Mouse (Mus musculus): ENCODE measurements around the gene Kif3b.
A peak's percentile ranks its signal among the peaks of the same experiment; 100 is the strongest.
"Not testable (repeated sequence)": the region's sequence is repeated elsewhere in the genome, so short reads cannot be mapped to it uniquely, and the experiment has no call there.

Kif3b gene

DNA sequence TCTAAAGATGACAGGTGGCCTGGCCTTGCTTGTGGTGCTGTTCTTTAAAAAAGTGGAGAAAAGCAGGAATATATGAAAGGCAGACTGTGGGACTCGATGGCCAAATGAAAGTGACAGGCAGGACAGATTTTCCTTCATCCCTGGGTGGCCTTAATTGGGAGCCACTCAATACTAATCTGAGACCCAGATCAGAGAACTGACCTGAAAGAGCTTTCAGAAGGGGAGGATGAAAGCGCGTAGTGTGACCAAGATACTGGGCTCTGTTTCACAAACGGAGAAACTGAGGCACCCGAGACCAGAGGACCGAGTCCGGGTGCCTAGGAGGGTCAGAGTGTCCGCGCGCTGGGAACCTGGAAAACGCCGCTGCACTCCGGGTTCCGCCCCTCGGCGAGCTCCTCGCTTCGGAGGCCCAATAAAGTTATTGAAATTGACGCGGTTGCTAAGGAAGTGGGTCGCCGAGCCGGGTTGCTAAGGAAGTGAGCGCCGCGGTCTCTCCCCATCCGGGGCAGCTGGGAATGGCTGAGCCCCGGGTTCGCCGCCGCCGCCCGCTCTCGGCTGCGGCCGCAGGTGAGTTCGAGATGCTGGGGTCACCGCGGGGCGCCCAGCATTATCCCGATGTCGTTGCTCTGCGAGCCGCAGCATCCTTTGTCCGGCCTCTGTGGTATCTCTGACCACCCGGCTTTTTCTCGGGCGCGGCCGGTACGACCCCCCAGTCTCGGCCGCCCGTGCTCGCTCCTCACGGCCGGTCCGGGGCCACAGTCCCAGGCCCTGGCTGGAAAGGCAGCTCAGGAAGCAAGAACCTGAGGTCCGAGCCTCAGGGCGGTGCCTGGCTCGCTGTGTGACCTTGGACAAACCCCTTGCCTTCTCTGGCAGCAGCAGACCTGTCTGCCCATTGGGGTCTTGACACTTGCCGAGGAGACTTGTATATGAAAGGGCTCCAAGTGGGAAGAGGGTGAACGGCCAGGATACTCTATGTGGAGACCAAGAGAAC, at the start of gene Kif3b:
Gene Kif3b (plus strand): TSS at position 476 of the 991 bp plus-strand sequence.
- DNase-seq (ENCODE audit: low read depth in 2 of 2, low spot score in 2 of 2), result peak; percentile 82 to 87

DNA sequence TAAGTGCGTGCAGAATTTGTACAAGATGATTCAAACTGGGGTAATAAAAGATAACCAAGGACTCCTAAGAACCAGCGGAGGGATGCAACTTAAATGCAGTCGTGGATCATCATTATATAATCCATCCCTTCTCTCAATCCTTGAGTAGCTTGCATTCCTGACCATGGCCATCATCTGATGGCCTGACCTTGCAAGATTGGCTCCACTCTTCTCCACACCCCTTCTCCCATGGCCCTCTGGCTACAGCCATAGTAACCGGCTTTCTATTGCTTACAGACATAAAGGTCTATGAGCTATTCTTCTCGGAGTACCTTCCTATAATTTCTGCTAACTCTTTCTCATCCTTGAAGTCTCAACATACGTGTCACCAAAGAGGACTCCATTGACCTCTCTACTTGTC, 49.1 kb upstream of the Kif3b start:
- DNase-seq (ENCODE audit: low read depth in 2 of 2, low spot score in 2 of 2), result no peak

DNA sequence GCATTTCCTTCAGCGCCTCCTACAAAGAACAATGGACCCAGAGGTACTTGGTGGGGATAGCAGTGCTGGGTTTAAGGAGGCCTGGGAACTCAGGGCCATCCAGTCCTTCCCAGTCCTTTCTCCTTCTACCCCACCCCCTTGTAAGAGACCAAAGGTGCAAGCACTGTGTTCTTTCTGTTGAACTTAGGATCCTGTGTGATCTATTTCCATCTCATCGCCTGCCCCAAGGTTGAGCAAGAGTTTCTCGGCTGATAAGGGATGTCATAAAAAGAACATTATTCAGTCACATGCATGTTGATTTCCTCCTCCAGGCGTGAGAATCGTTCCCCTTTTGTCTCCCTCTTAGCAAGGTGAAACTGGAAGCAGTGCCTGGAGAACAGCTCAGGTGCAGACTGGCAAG, 41.5 kb upstream of the Kif3b start:
- no peak for DNase-seq (ENCODE audit: low read depth in 2 of 2, low spot score in 2 of 2)

DNA sequence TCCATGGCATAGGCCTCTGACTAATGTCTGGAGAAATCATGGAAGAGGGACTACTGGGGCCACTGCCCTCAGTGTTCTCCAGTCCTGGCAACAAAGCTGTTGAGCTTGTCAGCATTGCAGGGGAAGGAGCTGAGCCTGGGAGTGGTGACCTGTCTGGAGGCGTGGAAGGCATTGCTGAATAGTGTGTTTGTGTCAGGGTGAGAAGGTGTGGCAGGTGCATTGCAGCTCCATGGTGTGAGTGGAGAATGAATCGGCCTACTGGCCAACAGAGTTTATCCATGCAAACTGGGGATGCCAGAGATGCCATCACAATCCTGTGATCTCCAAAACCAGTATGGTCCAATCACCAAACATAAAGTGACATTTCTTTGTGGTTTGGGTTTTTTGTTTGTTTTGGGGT, 34.6 kb upstream of the Kif3b start:
- DNase-seq (ENCODE audit: low read depth in 2 of 2, low spot score in 2 of 2), result no peak

DNA sequence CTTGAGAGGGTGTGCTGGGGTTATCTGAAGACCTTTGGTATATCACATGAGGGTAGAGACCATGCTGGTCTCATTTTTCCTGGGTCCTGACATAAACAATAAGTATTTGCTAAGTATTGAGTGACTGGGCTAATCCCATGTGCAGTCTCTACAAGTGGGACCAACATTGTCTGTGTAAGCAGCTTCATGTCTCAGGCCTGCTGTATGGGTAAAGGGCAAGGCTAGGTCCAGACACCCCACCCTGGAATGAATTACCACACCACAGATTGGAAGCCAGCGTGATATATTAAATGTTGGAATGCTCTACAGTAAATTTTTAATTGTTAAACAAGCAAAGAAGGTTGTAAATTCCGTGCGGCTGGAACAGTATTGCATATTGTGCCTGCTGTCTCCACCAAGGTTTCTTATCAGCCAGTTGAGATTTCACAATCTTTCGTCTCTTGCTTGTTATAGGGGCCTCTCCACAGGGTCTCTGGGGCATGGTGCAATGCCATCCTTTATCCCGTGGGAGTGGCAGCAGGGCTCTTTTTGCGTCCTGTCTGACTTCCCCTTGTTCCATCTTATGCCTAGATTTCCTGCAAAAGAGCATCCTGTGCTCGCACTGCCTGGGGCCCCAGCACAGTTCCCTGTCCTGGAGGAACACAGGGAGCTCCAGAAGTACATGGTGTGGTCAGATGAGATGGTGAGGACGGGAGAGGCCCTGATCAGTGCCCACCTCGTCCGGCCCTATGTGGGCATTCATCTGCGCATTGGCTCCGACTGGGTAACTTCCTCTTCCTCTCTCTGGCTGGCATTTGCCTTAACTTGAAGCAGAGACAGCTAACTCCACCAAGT, 32.0 kb upstream of the Kif3b start:
- DNase-seq (ENCODE audit: low read depth in 2 of 2, low spot score in 2 of 2), result no peak

DNA sequence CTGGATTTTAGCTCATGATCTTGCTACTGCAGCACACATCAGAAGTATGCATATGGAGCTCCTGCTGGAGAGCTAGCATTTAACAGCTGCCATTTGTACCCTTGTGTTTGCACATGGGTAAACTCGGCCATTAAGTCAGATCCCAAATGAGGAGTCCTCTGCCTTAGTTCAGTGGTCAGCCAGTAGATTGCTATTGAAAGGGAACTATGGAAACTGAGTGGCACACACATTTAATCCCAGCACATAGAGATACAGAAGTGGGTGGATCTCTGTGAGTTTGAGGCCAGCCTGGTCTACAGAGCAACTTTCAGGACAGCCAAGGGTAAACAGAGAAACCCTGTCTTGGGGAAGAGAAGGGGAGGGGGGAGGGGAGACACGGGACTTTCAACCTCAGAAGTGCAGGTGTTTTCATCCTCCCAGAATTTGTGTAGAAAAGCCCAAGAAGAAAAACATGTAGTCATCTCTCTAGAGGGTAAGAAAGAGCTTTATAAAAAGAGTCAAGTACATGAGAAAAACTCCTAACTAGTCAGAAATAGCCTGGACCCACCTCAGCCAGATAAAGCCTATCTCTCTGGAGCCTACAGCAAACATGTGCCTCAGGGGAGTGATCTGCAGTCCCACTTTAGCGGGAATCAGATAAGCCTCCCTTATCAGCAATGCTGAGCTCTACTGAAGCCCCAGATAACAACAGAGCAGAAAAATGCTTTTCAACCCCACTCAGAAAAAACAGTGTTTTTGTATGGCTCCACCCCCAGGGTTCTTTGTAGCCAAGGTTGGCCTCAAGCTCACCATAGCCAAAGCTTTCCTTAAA, 31.1 kb upstream of the Kif3b start:
- DNase-seq (ENCODE audit: low read depth in 2 of 2, low spot score in 2 of 2), result no peak

DNA sequence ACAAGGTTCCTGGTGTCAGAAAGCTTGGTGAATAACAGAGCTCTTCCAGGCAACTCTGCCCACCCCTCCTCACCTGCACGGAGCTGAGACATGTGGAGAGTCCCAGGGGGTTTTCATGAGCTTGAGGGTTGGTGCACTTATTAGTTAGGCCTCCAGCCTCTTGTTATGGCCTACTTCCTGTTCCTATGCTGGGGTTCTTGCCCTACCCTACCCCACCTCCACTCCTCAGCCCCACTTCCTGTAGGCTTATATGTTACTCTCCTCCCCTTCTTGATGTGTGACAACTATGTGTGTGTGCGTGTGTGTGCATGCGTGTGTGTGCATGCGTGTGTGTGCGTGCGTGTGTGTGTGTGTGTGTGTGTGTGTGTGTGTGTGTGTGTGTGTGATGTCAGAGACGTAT, 28.2 kb upstream of the Kif3b start:
- peak; percentile 67 to 70 for DNase-seq (ENCODE audit: low read depth in 2 of 2, low spot score in 2 of 2)

DNA sequence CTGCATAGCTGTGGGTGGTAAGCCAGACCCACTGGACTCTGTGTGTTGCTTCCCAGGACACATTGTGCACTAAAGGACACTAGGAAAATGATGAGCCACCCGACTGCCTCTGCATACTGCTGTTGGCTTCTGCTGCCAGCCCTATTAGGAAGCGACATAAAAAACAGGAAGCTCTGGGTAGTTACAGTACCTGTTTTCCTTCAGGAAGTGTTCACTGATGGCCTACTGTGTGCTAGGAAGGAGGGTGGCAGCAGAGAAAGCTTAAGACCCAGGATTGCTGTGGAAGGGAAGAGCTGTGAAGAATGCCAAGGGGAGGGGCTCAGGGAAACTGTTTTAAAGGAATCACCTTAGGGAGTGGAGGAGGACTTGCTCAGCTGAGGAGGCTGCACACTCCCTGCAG, 23.9 kb upstream of the Kif3b start:
- no peak for DNase-seq (ENCODE audit: low read depth in 2 of 2, low spot score in 2 of 2)

DNA sequence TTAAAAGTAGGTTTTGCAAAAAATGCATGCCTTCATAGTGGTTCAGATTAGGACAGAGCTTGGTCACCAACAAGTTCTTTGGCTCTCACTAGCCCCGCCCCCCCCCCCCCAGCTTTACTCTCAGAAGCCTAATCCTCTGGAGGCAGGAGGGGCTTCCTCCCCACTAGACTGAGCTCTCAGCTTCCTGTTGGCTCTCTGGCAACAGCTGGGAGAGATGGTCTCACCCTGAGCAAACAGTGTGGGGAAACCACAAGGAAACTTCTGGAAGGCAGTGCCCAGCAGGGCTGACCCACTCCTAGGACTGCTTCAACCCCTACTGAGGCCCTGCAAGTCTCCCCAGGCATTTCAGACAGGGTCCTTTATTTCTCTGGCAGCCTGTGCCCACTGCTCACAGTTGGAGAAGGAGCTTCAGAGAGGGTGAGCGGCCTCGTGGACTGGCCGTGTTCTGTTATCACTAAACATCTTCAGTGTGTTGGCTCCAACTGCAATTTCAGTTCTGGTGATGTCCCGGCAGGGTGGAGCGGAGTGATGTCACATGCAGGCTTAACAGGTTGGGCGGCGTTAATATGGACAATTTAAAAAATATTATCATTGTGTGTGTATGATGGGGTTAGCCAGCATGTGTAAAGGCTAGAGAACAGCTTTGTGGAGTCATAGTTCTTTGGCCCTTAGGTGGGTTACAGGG, 20.8 kb upstream of the Kif3b start:
- not testable (repeated sequence) for DNase-seq (ENCODE audit: low read depth in 2 of 2, low spot score in 2 of 2)

DNA sequence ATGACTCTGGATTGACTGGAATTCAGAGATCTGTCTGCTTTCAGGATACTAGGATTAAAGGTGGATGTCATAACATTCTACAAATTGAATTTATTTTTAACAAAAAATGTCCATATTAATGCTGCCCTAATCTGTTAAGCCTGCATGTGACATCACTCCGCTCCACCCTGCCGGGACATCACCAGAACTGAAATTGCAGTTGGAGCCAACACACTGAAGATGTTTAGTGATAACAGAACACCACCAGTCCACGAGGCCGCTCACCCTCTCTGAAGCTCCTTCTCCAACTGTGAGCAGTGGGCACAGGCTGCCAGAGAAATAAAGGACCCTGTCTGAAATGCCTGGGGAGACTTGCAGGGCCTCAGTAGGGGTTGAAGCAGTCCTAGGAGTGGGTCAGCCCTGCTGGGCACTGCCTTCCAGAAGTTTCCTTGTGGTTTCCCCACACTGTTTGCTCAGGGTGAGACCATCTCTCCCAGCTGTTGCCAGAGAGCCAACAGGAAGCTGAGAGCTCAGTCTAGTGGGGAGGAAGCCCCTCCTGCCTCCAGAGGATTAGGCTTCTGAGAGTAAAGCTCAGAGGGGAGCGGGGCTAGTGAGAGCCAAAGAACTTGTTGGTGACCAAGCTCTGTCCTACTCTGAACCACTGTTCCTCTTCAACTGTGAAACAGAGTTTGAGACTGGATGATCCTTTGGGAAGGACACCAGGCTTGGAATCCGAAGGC, 16.9 kb upstream of the Kif3b start:
- DNase-seq (ENCODE audit: low read depth in 2 of 2, low spot score in 2 of 2), result not testable (repeated sequence)

DNA sequence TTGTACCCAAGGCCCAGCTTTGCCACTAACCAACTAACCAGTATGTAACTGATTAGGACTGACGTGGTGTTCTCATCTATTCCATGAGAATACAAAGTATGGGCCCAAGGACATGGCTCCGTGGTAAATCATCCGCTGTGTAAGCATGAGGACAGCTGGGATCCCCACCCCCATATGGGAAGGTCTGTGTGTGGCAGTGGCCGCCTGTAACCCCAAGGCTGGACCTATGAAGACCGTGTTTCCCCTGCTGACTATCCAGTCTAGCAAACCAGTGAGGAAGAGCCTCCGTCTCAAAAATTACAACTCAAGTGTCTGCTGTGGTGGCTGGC, 16.3 kb upstream of the Kif3b start:
- DNase-seq (ENCODE audit: low read depth in 2 of 2, low spot score in 2 of 2), result no peak

DNA sequence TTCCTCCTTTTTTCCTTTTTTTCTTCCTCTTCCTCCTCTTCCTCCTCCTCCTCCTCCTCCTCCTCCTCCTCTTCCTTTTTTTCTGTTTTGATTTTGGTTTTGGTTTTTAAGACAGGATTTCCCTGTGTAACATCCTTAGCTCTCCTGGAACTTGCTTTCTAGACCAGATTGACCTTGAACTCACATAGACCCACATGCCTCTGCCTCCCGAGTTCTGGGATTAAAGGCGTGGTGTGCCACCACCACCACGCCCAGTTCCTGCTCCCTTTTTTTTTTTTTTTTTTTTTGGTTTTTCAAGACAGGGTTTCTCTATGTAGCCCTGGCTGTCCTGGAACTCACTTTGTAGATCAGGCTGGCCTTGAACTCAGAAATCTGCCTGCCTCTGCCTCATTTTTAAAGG, 15.6 kb upstream of the Kif3b start:
- DNase-seq (ENCODE audit: low read depth in 2 of 2, low spot score in 2 of 2), result not testable (repeated sequence)

DNA sequence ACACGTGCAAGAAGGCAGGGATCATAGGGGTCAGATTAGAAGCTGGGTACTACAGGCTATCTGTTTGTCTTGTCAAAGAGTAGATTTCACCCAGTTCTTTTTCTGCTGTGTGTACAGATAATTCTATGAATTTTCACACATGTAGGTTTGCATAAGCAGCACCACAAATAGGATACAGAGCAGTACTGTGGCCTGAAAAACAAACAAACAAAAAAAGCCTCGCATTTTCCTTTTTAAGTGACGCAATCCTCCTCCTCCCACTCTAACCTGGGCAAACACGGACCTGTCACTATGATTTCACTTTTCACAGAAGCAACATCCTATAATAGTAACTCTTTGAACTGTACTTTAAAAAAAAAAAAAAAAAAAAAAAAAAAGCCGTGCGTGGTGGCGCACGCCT, 14.8 kb upstream of the Kif3b start:
- no peak for DNase-seq (ENCODE audit: low read depth in 2 of 2, low spot score in 2 of 2)

DNA sequence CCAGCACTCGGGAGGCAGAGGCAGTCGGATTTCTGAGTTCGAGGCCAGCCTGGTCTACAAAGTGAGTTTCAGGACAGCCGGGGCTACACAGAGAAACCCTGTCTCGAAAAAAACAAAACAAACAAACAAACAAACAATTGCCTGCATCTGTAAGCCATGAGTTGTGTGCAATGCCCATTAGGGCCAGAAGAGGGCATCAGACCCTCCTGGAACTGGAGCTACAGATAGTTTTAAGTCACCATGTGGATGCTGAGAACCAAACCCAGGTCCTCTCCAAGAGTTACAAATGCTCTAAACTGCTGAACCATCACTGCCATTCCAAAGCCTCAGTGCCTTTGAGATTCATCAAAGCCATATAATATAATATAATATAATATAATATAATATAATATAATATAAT, 14.4 kb upstream of the Kif3b start:
- not testable (repeated sequence) for DNase-seq (ENCODE audit: low read depth in 2 of 2, low spot score in 2 of 2)

DNA sequence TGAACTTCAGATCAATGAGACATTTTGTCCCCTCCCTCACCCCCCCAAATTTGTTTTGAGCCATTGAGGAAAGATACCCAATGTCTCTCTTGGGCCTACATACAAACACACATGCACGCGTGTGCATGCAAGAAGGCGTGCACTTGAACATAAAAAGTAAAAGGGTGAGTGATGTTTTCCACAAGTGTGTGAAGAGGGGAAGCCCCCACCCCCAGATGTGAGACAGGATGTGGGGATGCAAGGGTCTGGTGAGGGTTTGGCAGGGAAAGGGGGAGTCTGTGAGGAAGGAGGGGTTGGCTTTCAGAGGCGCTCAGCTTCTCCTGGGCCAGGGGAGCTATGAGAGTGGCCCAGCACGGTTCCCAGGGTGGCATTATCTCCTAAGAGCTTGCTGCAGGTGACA, 12.9 kb upstream of the Kif3b start:
- peak; percentile 64 to 69 for DNase-seq (ENCODE audit: low read depth in 2 of 2, low spot score in 2 of 2)

DNA sequence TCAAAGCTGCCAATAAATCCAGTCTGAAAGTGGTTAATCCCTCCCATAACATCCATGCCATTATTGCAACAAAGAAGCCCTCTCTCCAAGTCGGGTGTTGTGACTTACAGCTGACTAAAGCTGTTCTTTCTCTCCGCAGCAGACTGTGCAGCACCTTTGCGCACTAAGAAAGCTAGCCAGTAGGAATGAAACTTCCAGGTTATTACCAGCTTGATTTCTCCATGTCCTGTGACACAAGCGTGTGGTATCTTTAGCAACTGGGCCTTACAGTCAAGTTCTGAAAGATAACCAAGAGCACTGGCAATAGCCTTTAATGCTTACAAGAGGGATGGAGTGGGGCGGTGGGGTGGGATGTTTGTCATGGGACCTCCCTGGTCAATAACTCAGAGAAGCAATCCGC, 7.3 kb upstream of the Kif3b start:
- DNase-seq (ENCODE audit: low read depth in 2 of 2, low spot score in 2 of 2), result no peak

DNA sequence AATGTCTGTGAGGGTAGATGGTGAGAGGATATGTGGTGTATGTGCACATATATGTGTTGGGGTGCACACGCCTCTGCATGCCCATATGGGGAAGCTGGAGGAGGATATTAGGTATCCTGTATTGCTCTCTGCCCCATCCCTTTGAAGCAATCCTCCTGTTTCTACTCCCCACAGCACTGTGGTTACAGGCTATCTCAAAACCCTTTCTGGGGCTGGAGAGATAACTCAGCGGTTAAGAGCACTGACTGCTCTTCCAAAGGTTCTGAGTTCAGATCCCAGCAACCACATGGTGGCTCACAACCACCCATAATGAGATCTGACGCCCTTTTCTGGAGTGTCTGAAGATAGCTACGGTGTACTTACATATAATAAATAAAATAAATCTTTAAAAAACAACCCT, 4.7 kb upstream of the Kif3b start:
- no peak for DNase-seq (ENCODE audit: low read depth in 2 of 2, low spot score in 2 of 2)

DNA sequence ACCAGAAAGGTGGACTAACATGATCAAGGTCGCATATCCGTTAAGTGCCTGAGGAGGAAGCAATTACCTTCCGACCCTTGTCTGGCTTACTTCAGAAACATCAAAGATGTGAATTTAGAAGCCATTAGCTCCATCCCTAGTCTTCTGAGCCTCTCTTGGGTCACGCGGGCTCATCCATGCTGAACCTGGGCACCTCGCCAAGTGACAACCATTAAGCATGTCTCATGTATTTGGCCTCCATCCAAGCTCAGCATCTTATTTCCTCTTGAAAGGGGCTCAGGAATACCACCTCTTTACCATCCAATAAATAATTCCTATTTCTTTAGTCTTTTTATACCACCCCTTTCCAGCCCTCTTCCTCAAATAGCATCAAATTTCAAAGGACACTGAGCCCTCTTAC, 3.4 kb upstream of the Kif3b start:
- no peak for DNase-seq (ENCODE audit: low read depth in 2 of 2, low spot score in 2 of 2)

DNA sequence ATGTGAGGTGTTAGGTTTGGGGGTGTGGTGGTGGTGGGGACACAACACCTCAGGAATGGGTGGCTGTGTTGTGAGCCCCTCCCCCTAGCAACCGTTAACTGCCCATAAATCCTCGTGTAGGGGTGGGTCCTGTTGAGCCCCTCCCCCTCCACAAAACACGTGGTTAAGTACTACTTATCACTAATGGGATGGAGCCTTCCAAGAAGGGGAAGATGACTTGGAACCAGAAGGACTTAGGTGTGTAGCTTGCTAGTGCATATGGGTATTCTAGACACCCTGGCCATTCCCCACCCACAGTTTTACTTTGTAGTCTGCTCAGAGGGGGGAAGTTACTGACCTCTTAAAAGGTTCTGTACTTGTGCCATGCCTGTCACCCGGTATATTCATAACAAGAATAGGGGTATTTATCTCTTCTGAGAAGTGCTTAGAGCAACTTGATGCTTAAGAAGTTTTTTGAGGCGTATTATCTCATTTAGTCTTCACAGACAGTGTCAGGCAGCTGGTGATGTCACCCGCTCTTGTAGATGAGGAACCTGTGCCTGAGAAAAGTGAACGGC, 1.2 kb downstream of the Kif3b start:
- DNase-seq (ENCODE audit: low read depth in 2 of 2, low spot score in 2 of 2), result peak in 1 of 2 experiments; percentile 8

DNA sequence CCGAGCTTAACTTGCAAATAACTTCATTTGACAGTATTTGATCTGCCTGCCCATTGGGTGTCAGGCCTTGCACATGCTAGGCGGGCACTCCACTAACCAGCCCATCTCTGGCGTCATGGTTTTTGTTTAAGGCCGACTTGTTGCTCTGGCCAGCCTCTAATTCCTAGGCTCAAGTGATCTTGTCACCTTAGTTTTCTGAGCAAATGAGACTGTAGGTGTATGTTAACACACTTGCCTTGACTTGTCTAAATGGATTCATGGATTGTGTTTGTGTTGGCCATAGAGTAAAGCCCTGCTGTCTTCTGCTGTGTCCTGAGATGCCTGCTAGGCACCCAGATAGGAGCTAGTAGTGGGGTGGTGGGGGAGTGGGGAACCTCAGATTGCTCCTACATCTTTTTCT, 4.0 kb downstream of the Kif3b start:
- no peak for DNase-seq (ENCODE audit: low read depth in 2 of 2, low spot score in 2 of 2)

Measured in CD8-positive naive resting alpha-beta T cell, adult 2 months (primary cell).